Mouse (Mus musculus): ENCODE measurements around the gene Ncor2. TPM values are rescaled to one million over a fixed set of nuclear protein-coding genes. Genes with fewer than 3 reads are reported as not detected.
A peak's percentile ranks its signal among the peaks of the same experiment; 100 is the strongest.

Gene Ncor2
- total RNA-seq, 2 experiments from 2014 or later, result 238 to 254 TPM

DNA sequence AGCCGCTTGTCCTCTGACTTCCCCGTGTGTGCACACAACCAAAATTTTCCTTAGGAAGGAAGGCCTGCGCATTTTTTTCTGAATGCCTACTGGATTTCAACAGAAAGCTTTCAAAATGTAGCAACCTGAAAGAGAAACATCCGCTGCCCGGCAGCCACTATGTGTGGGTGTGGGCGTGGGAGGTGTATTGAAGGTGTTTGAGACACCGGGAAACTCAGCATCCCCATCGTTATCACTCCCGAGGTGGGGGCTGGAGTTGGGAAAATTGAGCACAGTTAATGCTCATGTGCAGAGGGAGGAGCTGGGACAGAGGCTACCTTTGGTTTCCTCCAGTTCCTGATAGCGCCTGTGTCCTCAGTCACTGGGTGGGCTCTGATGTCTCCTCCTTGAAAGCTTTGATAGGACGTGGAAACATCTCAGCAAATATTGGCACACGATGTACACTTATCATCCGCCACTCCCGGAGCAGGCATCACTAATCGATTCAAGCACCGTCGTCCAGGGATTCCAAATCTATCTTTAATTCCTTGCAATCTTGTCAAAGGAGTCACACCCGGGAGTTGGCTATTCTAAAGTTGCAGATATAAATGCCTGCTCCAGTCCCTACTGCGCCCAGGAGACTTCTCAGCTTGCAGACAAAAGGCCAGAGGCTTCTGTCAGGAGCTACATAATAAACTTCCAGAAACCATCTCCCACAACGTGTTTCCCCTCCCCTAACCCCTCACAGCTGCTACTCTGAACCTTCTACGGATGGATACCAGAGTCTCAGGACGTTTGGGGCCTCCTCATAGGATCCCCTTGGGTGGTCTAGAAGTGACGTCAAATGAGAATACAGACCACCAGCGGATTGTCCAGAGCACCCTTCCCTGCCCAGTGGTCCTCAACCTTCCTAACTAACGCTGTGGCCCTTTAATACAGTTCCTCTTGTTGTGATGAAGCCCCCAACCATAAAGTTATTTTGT lies 14.7 kb upstream of the Ncor2 start:
- no peak for DNase-seq (ENCODE audit: low spot score in 2 of 2)

- DNase-seq (ENCODE audit: low spot score in 2 of 2), result no peak
Observed at GRCm38 (mm10) chr5:125191608-125192007, 12.6 kb upstream of the Ncor2 start.

DNA sequence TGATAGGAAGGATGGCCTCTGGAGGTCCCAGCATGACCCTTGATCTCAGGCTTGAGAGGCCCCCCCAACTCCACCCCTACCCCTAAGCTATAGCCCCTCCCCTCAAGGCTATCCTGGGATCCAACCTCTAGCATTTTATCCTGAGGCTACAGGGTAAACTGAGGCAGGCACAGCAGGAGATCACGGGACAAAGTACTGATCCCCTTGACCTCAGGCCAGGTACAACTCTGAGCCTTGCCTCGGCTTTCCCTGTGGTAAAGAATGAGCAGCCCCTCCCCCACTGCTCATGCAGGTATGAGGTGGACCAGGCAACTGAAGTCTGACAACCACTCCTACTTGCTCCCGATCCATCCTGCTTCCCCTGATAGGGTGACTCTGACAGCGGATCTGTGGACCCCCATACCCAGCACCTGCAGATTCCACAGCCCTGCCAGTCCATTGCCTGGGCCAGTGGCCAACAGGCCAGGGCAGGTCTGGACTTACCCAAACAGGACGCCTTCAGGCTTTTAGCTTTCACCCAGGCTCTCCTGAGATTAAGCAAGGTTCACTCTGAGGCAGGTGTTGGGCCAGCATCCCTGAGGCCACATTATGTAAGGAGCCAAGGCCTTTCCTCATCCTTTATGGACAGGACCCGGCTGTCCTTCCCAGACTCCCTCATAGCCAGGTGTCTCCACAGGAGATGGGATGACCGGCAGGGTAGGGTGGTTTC lies 11.2 kb upstream of the Ncor2 start:
- no peak for DNase-seq (ENCODE audit: low spot score in 2 of 2)

- DNase-seq (ENCODE audit: low spot score in 2 of 2), result peak in 1 of 2 experiments; percentile 55
Observed at GRCm38 (mm10) chr5:125189625-125190024, 10.6 kb upstream of the Ncor2 start.

- DNase-seq (ENCODE audit: low spot score in 2 of 2), result no peak
Observed at GRCm38 (mm10) chr5:125188812-125189598, 10.0 kb upstream of the Ncor2 start.

DNA sequence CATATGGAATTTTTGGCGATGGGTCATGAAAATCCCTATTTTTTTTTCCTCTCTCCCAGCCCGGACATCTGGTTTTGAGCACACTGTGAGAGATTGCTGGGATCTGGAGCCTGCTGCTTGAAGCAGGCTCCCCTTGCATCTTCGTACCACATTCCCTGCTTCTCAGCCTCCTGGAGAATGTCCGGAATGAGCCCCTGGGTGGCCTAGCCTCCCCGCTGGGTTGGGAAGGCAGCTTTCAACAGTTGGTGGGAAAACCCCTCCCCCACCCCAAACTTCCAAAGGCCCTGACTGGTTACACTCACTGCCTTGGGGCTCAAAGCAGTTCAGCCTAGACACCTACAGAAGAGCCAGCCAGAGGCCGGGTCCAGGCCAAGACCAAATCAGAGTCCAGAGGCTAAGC lies 5.8 kb upstream of the Ncor2 start:
- DNase-seq (ENCODE audit: low spot score in 2 of 2), result no peak

DNA sequence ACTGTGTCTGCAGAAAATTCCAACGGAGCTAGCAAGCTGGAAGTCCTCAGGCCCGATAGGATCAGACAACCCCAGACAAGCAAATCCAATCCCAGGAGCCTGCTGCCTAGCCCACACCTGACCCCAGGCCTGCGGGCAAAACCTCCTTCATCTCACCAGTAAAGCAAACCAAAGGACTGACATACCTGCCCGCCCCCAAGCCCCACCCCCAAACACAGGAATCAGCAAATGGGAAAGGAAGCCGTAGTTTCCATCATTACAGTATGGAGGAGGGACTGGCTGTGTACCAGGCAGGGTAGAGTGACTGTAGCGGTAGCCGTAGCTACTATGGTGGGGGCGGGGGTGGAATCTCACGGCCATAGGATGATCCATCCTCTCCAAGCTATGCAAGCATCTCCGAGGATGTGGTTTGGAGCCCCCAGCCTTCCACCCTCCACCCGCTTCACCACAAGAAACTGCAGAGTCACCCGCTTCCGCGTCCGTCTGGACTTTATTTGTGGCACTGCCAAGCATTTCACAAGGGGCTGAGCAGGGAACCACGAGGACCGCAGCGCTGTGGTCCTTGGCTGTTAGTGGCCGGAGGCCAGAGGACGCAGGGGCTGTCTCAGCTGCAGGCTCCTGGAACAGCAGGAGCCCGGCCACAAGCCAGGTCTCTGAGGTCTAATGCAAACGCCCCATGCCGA lies 4.4 kb upstream of the Ncor2 start:
- no peak for DNase-seq (ENCODE audit: low spot score in 2 of 2)

DNA sequence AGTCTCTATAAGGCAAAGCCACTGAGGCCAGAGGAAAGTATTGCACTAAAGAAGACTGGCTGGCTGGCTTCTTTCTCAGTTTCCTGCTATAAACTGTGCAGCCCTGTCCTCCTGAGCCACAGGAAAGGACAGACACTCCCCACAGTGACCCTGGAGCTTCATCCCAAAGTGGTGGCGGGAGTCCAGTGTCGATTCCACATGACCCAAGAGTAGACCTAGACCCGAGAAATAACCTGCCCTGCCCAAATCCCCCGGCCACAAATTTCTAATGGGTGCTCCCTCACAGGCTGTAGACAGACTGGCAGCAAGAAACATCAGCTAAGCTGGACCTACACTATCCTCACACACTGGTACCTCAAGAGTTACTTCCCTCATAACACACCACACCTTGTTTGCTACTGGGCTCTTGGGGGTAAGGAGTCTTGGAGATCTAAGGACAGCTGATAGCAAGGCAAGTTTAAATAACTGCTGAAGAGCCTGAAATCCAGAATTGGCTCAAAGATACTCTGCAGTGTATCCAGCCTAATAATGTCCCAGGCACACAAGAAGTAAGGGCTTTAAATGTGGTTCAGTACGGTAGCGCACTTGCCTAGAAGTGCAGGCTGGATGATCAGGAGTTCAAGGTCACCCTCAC lies 1.7 kb upstream of the Ncor2 start:
- DNase-seq (ENCODE audit: low spot score in 2 of 2), result no peak

DNA sequence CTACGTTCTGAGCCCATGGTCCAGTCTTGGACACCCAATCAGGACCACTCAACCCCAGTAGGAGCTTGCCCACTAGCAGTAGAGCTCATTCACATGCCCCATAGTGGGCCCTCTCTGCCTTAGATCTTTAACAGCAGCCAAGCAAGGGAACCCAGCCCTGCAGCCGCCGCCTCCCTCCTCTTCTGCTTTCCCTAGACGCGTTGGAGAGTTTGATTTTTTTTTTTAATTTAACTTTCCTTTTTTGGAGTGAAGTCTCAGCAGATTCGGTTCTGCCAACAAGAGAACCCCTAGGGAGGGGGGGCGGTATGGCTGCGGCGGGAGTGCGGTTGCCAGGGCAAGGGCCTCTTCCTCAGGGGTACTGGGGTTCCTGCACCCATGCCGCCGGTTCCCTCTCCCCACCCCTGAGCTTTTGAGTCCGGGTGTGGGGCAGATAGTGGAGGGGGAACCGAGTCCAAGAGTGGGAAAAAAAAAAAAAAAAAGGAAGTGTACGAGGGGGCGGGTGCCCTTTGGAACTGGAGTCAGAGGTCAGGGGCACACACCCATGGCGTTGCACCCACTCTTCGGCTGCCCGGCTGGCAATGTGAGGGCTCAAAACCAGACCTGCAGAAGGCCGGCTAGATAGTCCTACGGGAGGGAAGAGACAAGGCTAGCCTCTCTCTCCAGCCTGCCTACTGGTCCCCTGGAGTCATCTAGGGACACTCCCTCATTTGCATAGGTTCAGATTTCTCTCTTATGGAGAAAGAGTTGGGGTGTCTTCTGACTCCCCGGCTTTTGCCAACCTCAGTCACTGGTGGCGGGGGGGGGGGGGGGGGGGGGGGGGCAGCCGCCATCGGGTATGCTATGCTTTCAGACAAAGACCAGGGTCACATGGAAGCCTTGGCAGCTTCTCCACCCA lies 963 bp upstream of the Ncor2 start:
- DNase-seq (ENCODE audit: low spot score in 2 of 2), result no peak

DNA sequence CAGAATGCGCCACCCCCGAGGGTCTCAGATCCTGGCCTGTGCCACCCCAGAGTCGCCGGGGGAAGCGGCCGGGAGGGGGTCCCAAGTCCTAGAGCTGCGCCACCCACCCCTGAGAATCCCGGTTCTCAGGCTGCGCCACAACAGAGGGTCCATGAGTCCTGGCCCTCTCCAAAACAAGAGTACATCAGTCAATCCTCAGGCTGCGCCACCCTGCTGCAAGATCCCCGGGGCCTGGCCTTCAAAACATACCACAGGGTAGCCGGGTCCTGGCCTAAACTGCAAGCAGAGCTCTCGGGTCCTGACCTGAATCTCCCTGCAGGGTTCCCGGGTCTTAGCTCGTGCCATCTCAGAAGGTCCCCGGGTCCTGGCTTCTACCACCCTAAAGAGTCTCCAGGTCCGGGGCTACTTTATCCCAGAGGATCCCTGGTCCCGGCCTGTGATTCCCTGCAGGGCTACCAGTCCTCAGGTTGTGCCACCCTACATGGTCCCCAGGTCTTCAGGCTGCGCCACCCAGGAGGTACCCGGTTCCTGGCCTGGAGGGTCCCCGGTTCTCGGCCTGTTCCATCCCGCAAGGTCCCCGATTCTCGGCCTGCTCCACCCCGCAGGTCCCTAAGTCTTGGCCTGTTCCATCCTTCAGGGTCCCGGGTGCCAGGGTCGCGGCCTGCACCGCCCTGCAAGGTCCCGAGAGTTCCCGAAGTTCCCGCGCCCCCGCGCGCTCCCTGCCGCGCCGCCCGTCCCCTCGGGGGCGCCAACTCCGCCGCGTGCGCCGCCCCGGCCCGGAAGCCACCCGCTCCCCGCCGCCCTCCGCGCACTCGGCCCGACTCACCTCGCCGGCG lies 630 bp downstream of the Ncor2 start:
- peak in 1 of 2 experiments; percentile 70 for DNase-seq (ENCODE audit: low spot score in 2 of 2)

DNA sequence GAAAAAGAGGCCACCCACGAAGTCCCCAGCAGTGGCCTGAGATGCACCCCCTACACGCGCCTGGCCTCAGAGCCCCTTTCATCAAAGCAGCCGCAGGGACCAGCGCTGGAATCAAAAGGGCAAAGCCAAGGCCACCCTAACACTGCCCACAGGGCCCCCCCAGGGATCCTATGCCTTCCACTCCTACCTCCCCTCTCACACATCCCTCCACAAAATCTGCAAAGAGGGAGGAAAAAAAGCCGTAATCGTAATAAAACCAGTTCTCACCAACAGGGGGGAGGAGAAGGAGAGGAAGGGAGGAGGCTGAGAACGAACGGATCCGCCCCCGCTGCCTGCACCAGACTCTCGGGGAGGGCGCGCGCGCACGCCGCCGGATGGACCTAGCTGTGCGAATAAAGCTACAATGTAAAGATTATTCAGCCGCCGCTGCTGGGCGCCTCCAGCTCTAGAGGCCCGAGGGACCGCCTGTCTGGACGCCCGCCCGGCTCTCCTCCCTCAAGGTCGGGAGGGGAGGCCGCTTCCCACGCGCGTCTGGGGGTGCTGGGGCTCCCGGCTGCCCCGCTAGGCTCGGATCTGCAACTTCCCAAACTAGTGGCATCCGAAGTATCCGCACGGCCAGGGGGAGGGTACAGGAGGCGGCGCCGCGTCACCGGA lies 1.4 kb downstream of the Ncor2 start:
- peak; percentile 74 to 85 for DNase-seq (ENCODE audit: low spot score in 2 of 2)

GRCm38 (mm10) chr5:125176864-125177263 lies 2.2 kb downstream of the Ncor2 start:
- DNase-seq (ENCODE audit: low spot score in 2 of 2), result peak; percentile 68 to 75

GRCm38 (mm10) chr5:125176370-125176766 lies 2.7 kb downstream of the Ncor2 start:
- no peak for DNase-seq (ENCODE audit: low spot score in 2 of 2)

DNA sequence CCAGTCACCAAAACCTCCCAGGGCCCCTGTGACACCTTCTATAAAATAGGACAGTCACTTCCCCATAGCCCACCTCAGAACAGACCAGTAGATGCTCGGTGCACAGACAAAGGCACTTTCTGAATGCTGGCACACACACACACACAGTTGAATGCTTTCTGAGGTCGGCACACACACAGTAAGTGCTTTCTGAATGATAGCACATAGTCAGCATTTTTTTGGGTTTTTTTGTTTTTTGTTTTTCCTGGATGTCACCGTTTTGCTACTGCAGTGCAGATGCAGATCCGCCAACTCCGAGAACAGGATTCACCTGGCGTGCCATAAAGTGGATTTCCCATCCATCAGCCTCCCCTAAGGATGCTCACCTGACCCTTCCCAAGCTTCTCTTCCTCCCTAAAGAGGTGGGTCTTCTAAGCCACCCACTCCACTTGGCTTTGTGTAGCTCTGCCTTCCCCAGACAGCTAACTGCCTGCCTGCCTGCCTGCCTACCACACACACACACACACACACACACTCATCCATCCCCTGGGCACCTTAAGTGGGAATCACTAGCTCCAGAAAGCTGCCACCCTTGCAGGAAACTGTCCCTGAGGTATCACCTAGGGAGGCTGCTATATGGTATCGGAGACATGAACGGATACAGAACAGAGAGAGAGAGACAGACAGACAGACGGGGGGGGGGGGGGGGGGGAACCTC lies 3.2 kb downstream of the Ncor2 start:
- DNase-seq (ENCODE audit: low spot score in 2 of 2), result no peak

GRCm38 (mm10) chr5:125174726-125175672 lies 4.0 kb downstream of the Ncor2 start:
- DNase-seq (ENCODE audit: low spot score in 2 of 2), result peak in 1 of 2 experiments; percentile 82

DNA sequence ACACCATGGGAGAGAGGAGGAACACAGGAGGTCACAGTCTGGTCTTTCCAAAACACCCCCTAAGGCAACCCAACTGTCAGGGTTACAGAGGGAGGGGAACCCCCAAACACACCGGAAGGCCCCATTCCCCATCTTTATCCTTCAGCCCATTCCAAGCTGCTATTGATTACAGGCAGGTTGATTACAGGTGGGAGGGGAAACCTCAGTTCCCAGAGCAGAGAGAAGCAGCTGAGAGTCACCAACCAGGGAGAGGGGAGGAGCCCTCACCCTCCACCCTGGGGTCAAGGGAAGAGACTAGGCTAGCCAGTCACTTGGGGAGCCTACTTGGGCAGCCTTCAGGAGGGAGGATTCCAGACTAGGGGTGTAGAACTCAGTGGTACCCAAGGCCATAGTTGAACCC lies 5.2 kb downstream of the Ncor2 start:
- no peak for DNase-seq (ENCODE audit: low spot score in 2 of 2)

Data from layer of hippocampus, postnatal 14 days (tissue).